Mouse (Mus musculus): Measurements from ENCODE around the gene Scgb1c1. TPM values are rescaled to one million over a fixed set of nuclear protein-coding genes. Genes with fewer than 3 reads are reported as not detected.

Scgb1c1 gene
- polyA plus RNA-seq, 1 experiment from 2014 or later: not detected

- DNase-seq (no peak), ATAC-seq (no peak)
- Histone ChIP-seq H3K27me3 (ENCODE audit: insufficient read depth, low read length) (no peaks in the 10 kb centered on the region), H3K9ac (replicated peaks) (no peak overlapping the region), H3K4me1 (ENCODE audit: insufficient read depth) (peaks cover 16% of the 10 kb centered on the region), H3K4me2 (ENCODE audit: low read depth, low read length) (no peak overlapping the region), H3K27ac (ENCODE audit: low read depth) (no peak overlapping the region), H3K4me3 (ENCODE audit: low read depth, low read length) (no peak overlapping the region), H3K36me3 (replicated peaks; ENCODE audit: insufficient read depth, low read length) (peaks cover 60% of the 10 kb centered on the region), H3K9me3 (ENCODE audit: low read length) (no peaks in the 10 kb centered on the region)
- 78% methylated on average over 6 of the region's 6 CpGs for WGBS (ENCODE audit: insufficient replicate concordance)
- no peak for TF ChIP-seq CTCF (IDR thresholded peaks at IDR 0.05; ENCODE audit: low read depth)
- no peak for TF ChIP-seq EP300 (IDR thresholded peaks at IDR 0.05; ENCODE audit: low read depth)
These were observed 14.7 kb downstream of the Scgb1c1 start for GRCm38 (mm10) chr7:140859997-140860396.

- WGBS (ENCODE audit: insufficient replicate concordance): 82% methylated on average over 5 of the region's 5 CpGs
- no peak overlapping the region for H3K27ac ChIP-seq (ENCODE audit: low read depth)
These were observed 15.4 kb downstream of the Scgb1c1 start for GRCm38 (mm10) chr7:140860728-140861127.

GRCm38 (mm10) chr7:140864761-140865160 is 19.4 kb downstream of the Scgb1c1 start:
- Histone ChIP-seq H3K4me2 (ENCODE audit: low read depth, low read length) (no peak overlapping the region), H3K27me3 (ENCODE audit: insufficient read depth, low read length) (no peaks in the 10 kb centered on the region), H3K4me3 (ENCODE audit: low read depth, low read length) (no peak overlapping the region), H3K36me3 (replicated peaks; ENCODE audit: insufficient read depth, low read length) (peaks cover 70% of the 10 kb centered on the region), H3K9ac (replicated peaks) (no peak overlapping the region), H3K9me3 (ENCODE audit: low read length) (no peaks in the 10 kb centered on the region), H3K4me1 (ENCODE audit: insufficient read depth) (no peaks in the 10 kb centered on the region), H3K27ac (ENCODE audit: low read depth) (no peak overlapping the region)
- no peak for ATAC-seq
- no peak for DNase-seq
- no peak for TF ChIP-seq CTCF (IDR thresholded peaks at IDR 0.05; ENCODE audit: low read depth)
- TF ChIP-seq EP300 (IDR thresholded peaks at IDR 0.05; ENCODE audit: low read depth): no peak
- WGBS (ENCODE audit: insufficient replicate concordance): 89% methylated on average over 12 of the region's 12 CpGs

More at GRCm38 (mm10) chr7:140860728-140861127, 15.4 kb downstream of the Scgb1c1 start:
- Histone ChIP-seq H3K36me3 (replicated peaks; ENCODE audit: insufficient read depth, low read length) (peaks cover 61% of the 10 kb centered on the region), H3K4me3 (ENCODE audit: low read depth, low read length) (no peak overlapping the region), H3K9me3 (ENCODE audit: low read length) (no peaks in the 10 kb centered on the region), H3K9ac (replicated peaks) (no peak overlapping the region), H3K27me3 (ENCODE audit: insufficient read depth, low read length) (no peaks in the 10 kb centered on the region), H3K4me2 (ENCODE audit: low read depth, low read length) (no peak overlapping the region), H3K4me1 (ENCODE audit: insufficient read depth) (peaks cover 12% of the 10 kb centered on the region)
- ATAC-seq: no peak
- no peak for DNase-seq
- no peak for TF ChIP-seq CTCF (IDR thresholded peaks at IDR 0.05; ENCODE audit: low read depth)
- no peak for TF ChIP-seq EP300 (IDR thresholded peaks at IDR 0.05; ENCODE audit: low read depth)

- Histone ChIP-seq H3K27me3 (ENCODE audit: insufficient read depth, low read length) (no peaks in the 10 kb centered on the region), H3K27ac (ENCODE audit: low read depth) (peak overlapping the region; percentile 48; the same call in 1 of the 2 replicates), H3K4me1 (ENCODE audit: insufficient read depth) (peaks cover 14% of the 10 kb centered on the region), H3K4me2 (ENCODE audit: low read depth, low read length) (no peak overlapping the region), H3K36me3 (replicated peaks; ENCODE audit: insufficient read depth, low read length) (peaks cover 39% of the 10 kb centered on the region), H3K9me3 (ENCODE audit: low read length) (no peaks in the 10 kb centered on the region), H3K9ac (replicated peaks) (no peak overlapping the region), H3K4me3 (ENCODE audit: low read depth, low read length) (no peak overlapping the region)
- TF ChIP-seq EP300 (IDR thresholded peaks at IDR 0.05; ENCODE audit: low read depth) (no peak), CTCF (IDR thresholded peaks at IDR 0.05; ENCODE audit: low read depth) (no peak)
- no peak for DNase-seq
- ATAC-seq: peak; percentile 46; the same call in 1 of the 2 replicates
- WGBS (ENCODE audit: insufficient replicate concordance): 44% methylated on average over 4 of the region's 4 CpGs
These were observed 28.9 kb downstream of the Scgb1c1 start for GRCm38 (mm10) chr7:140874224-140874623.

GRCm38 (mm10) chr7:140877364-140877763 is 32.0 kb downstream of the Scgb1c1 start:
- Histone ChIP-seq H3K4me2 (ENCODE audit: low read depth, low read length) (no peak overlapping the region), H3K9me3 (ENCODE audit: low read length) (no peaks in the 10 kb centered on the region), H3K4me3 (ENCODE audit: low read depth, low read length) (no peak overlapping the region), H3K4me1 (ENCODE audit: insufficient read depth) (peaks cover 20% of the 10 kb centered on the region), H3K27me3 (ENCODE audit: insufficient read depth, low read length) (no peaks in the 10 kb centered on the region), H3K36me3 (replicated peaks; ENCODE audit: insufficient read depth, low read length) (peaks cover 25% of the 10 kb centered on the region), H3K9ac (replicated peaks) (no peak overlapping the region), H3K27ac (ENCODE audit: low read depth) (no peak overlapping the region)
- ATAC-seq (no peak), DNase-seq (no peak)
- WGBS (ENCODE audit: insufficient replicate concordance): 48% methylated on average over 6 of the region's 6 CpGs
- TF ChIP-seq EP300 (IDR thresholded peaks at IDR 0.05; ENCODE audit: low read depth) (no peak), CTCF (IDR thresholded peaks at IDR 0.05; ENCODE audit: low read depth) (no peak)

- WGBS (ENCODE audit: insufficient replicate concordance): 32% methylated on average over 7 of the region's 7 CpGs
These were observed 34.0 kb downstream of the Scgb1c1 start for GRCm38 (mm10) chr7:140879355-140879754.

More at GRCm38 (mm10) chr7:140879355-140879754, 34.0 kb downstream of the Scgb1c1 start:
- Histone ChIP-seq H3K9ac (replicated peaks) (peak overlapping the region; percentile 47), H3K27ac (ENCODE audit: low read depth) (peak overlapping the region; percentile 93), H3K36me3 (replicated peaks; ENCODE audit: insufficient read depth, low read length) (peaks cover 23% of the 10 kb centered on the region), H3K9me3 (ENCODE audit: low read length) (no peaks in the 10 kb centered on the region), H3K27me3 (ENCODE audit: insufficient read depth, low read length) (no peaks in the 10 kb centered on the region), H3K4me3 (ENCODE audit: low read depth, low read length) (no peak overlapping the region), H3K4me2 (ENCODE audit: low read depth, low read length) (peak overlapping the region; percentile 89), H3K4me1 (ENCODE audit: insufficient read depth) (peaks cover 25% of the 10 kb centered on the region)
- no peak for TF ChIP-seq EP300 (IDR thresholded peaks at IDR 0.05; ENCODE audit: low read depth)
- TF ChIP-seq CTCF (IDR thresholded peaks at IDR 0.05; ENCODE audit: low read depth): no peak
- DNase-seq: no peak
- no peak for ATAC-seq
